In genomic region chr9:7872775-7873439, GRCm38 (mm10) we compare ENCODE assay signal across 8 mouse cellular contexts. TPM values are rescaled to one million over a fixed set of nuclear protein-coding genes. Genes with fewer than 3 reads are reported as not detected.
DNase-seq lines count a peak whose midpoint lies in the region; ATAC-seq and TF ChIP-seq lines count a peak whose summit lies in the region.

Birc3 (minus strand) TSS chr9:7873186.

- no peaks in the 10 kb centered on the region for H3K9me3 ChIP-seq in intestine, embryonic 16.5 days (ENCODE audit: control insufficient read depth, low read length)
- no peaks in the 10 kb centered on the region for H3K9me3 ChIP-seq in midbrain, postnatal 0 days (ENCODE audit: low read length)
- H3K9me3 ChIP-seq in stomach, embryonic 14.5 days (ENCODE audit: control insufficient read depth, low read depth, low read length): no peaks in the 10 kb centered on the region

- ATAC-seq in granulocyte monocyte progenitor cell, adult 5-6 weeks (replicated peaks; ENCODE audit: poor library complexity, severe bottlenecking): peak; percentile 71
- peak; percentile 99 for ATAC-seq in intestine, embryonic 16.5 days
- peak; percentile 72 for ATAC-seq in midbrain, postnatal 0 days (ENCODE audit: low FRiP score)
- peak; percentile 90 for ATAC-seq in stomach, embryonic 14.5 days (ENCODE audit: insufficient number of reproducible peaks, insufficient read depth, low FRiP score, low read depth)

- DNase-seq in cerebellum, adult 2 months: peak; percentile 11 to 19
- DNase-seq in cerebellum, adult 11-12 months: no peak
- peak; percentile 27 for DNase-seq in embryo, embryonic 11.5 days (ENCODE audit: low read depth, low spot score)
- peak; percentile 86 for DNase-seq in liver
- no peak for DNase-seq in midbrain, postnatal 0 days (ENCODE audit: low spot score)

- peak within 1 kb of the TSS; percentile 85 for H3K9ac ChIP-seq in intestine, embryonic 16.5 days (ENCODE audit: low read depth, low read length)
- H3K9ac ChIP-seq in midbrain, postnatal 0 days (replicated peaks; ENCODE audit: low read length, poor library complexity, severe bottlenecking): peak within 1 kb of the TSS; percentile 60
- H3K9ac ChIP-seq in stomach, embryonic 14.5 days (replicated peaks; ENCODE audit: low read depth, low read length): peak within 1 kb of the TSS; percentile 60; the same call in 1 of the 2 replicates

- H3K27ac ChIP-seq in cerebellum, adult 2 months (ENCODE audit: insufficient read depth, low read length): no peak within 1 kb of the TSS
- peak within 1 kb of the TSS; percentile 87 for H3K27ac ChIP-seq in intestine, embryonic 16.5 days (ENCODE audit: low read length)
- H3K27ac ChIP-seq in midbrain, postnatal 0 days (ENCODE audit: low read depth, low read length): no peak within 1 kb of the TSS
- peak within 1 kb of the TSS; percentile 61; the same call in 1 of the 2 replicates for H3K27ac ChIP-seq in stomach, embryonic 14.5 days (ENCODE audit: low read length)

- H3K36me3 ChIP-seq in intestine, embryonic 16.5 days (ENCODE audit: control insufficient read depth, insufficient read depth, low read length): no peaks in the 10 kb centered on the region
- H3K36me3 ChIP-seq in midbrain, postnatal 0 days (ENCODE audit: insufficient read depth, low read length): no peaks in the 10 kb centered on the region
- no peaks in the 10 kb centered on the region for H3K36me3 ChIP-seq in stomach, embryonic 14.5 days (ENCODE audit: control insufficient read depth, insufficient read depth, low read length)

- H3K4me1 ChIP-seq in cerebellum, adult 2 months (ENCODE audit: control insufficient read depth, insufficient read depth, low read length): no peaks in the 10 kb centered on the region
- H3K4me1 ChIP-seq in intestine, embryonic 16.5 days (ENCODE audit: control insufficient read depth, insufficient read depth, low read length): 0 out of 2 replicates have a peak, but pooled peaks cover 8% of the 10 kb centered on the region
- no peaks in the 10 kb centered on the region for H3K4me1 ChIP-seq in midbrain, postnatal 0 days (ENCODE audit: insufficient read depth, low read length)
- no peaks in the 10 kb centered on the region for H3K4me1 ChIP-seq in stomach, embryonic 14.5 days (ENCODE audit: control insufficient read depth, insufficient read depth, low read length)

- no peaks in the 10 kb centered on the region for H3K27me3 ChIP-seq in cerebellum, adult 2 months (ENCODE audit: control insufficient read depth, insufficient read depth, low read length)
- no peaks in the 10 kb centered on the region for H3K27me3 ChIP-seq in intestine, embryonic 16.5 days (replicated peaks; ENCODE audit: control insufficient read depth, insufficient read depth, low read length)
- no peaks in the 10 kb centered on the region for H3K27me3 ChIP-seq in midbrain, postnatal 0 days (ENCODE audit: insufficient read depth, low read length)
- no peaks in the 10 kb centered on the region for H3K27me3 ChIP-seq in stomach, embryonic 14.5 days (ENCODE audit: control insufficient read depth, insufficient read depth, low read length)

- TF ChIP-seq CTCF in cerebellum, adult 2 months (IDR thresholded peaks at IDR 0.05; ENCODE audit: borderline replicate concordance, insufficient read depth, low read depth, low read length): no peak
- no peak for TF ChIP-seq CTCF in midbrain, postnatal 0 days (IDR thresholded peaks at IDR 0.05)

- H3K4me3 ChIP-seq in cerebellum, adult 2 months (replicated peaks; ENCODE audit: insufficient read depth, low read depth, low read length): peak within 1 kb of the TSS; percentile 31
- H3K4me3 ChIP-seq in intestine, embryonic 16.5 days (ENCODE audit: low read length): peak within 1 kb of the TSS; percentile 65
- H3K4me3 ChIP-seq in midbrain, postnatal 0 days (ENCODE audit: low read depth, low read length): peak within 1 kb of the TSS; percentile 43
- H3K4me3 ChIP-seq in stomach, embryonic 14.5 days (ENCODE audit: low read depth, low read length): peak within 1 kb of the TSS; percentile 53

- H3K4me2 ChIP-seq in intestine, embryonic 16.5 days (ENCODE audit: low read depth, low read length): peak within 1 kb of the TSS; percentile 80
- H3K4me2 ChIP-seq in midbrain, postnatal 0 days (ENCODE audit: low read depth, low read length, poor library complexity, severe bottlenecking): peak within 1 kb of the TSS; percentile 98
- peak within 1 kb of the TSS; percentile 81 for H3K4me2 ChIP-seq in stomach, embryonic 14.5 days (replicated peaks; ENCODE audit: low read depth, low read length)

- 15% methylated on average over 26 of the region's 26 CpGs for WGBS in cerebellum, adult 2 months
- 4% methylated on average over 26 of the region's 26 CpGs for WGBS in intestine, embryonic 16.5 days
- WGBS in midbrain, postnatal 0 days: 11% methylated on average over 26 of the region's 26 CpGs
- 4% methylated on average over 26 of the region's 26 CpGs for WGBS in stomach, embryonic 14.5 days

- no peak for TF ChIP-seq POLR2A in cerebellum, adult 2 months (IDR thresholded peaks at IDR 0.05; ENCODE audit: borderline replicate concordance, insufficient read depth, low read length)

RNA-seq across cellular contexts. Expression of gene Birc3, which starts in this region (rescaled TPM):
- polyA plus RNA-seq in cerebellum, adult 2 months (2012; rRNA removed): 2.0 and 2.4 TPM in 2 replicates
- 21.6 and 34.6 TPM in 2 replicates for total RNA-seq in granulocyte monocyte progenitor cell, adult 5-6 weeks (2014; fragmentation: Nextera tagmentation)
- total RNA-seq in granulocyte monocyte progenitor cell, adult 5-6 weeks (2017): 31.1 and 35.7 TPM in 2 replicates
- polyA plus RNA-seq in intestine, embryonic 16.5 days (2015; fragmentation: Nextera tagmentation; extraction: Ambion mirVana): 12.7 and 15.3 TPM in 2 replicates
- total RNA-seq in midbrain, postnatal 0 days (2014; rRNA removed): 2.3 and 2.6 TPM in 2 replicates
- 0.99 and 1.5 TPM in 2 replicates for polyA plus RNA-seq in midbrain, postnatal 0 days (2015; fragmentation: Nextera tagmentation; extraction: Ambion mirVana)
- 7.7 and 8.4 TPM in 2 replicates for polyA plus RNA-seq in stomach, embryonic 14.5 days (2014; fragmentation: Nextera tagmentation; extraction: Ambion mirVana)

Comparison
In these comparisons a context has a peak if more than half of its experiments do, and no peak if none do; other contexts are left out.
1. DNase-seq: peak in cerebellum, adult 2 months (2 of 2), embryo, embryonic 11.5 days (single experiment) and liver (single experiment); none in cerebellum, adult 11-12 months (single experiment) and midbrain, postnatal 0 days (single experiment).
2. H3K27ac ChIP-seq: peak in intestine, embryonic 16.5 days (single experiment) and stomach, embryonic 14.5 days (single experiment); none in cerebellum, adult 2 months (single experiment) and midbrain, postnatal 0 days (single experiment).
3. Peak in every context shown above with its lines, with median percentiles within 50 percentile points of each other: H3K4me3 ChIP-seq, ATAC-seq, H3K4me2 ChIP-seq and H3K9ac ChIP-seq.